Mouse (Mus musculus) E14TG2a.4 (cell line): ENCODE data around the gene Mbnl3.

Source experiments
- CTCF ChIP-seq: conservative IDR thresholded peaks from 2 replicates; pipeline ENCODE4 v1.5.1; 2014; ENCODE audit warnings: low read length
- POU5F1 ChIP-seq: IDR thresholded peaks from 2 replicates; pipeline ENCODE4 v1.6.1; 2014; ENCODE audit warnings: low read length, borderline replicate concordance

GRCm38 (mm10) chrX:51102748-51103147, 103.6 kb downstream of the Mbnl3 start:
- no peak for TF ChIP-seq CTCF
- no peak for TF ChIP-seq POU5F1
